In genomic region chr16:95388811-95389529, GRCm38 (mm10) we compare ENCODE assay signal across 20 mouse cellular contexts.
A peak's percentile ranks its signal among the peaks of the same experiment; 100 is the strongest.
DNase-seq lines count a peak whose midpoint lies in the region; ATAC-seq lines count a peak whose summit lies in the region.
"Had no signal": no experiment of that assay in that cellular context is flagged by ENCODE, and none has a peak within 500 bp of the region (broad histone marks: within the 10 kb centered on the region; RNA-seq: fewer than 3 reads in every experiment).

No protein-coding gene starts in this region.

- intact Hi-C loops in heart, postnatal 10 days (cut with DNase I), result no loop called here

- peak; percentile 70 for DNase-seq in heart, adult 11 months
- DNase-seq in heart, postnatal 10 days, result no peak
- peak; percentile 14 for DNase-seq in testis, postnatal 10 days (ENCODE audit: low spot score)
- DNase-seq in testis, postnatal 14 days (ENCODE audit: low spot score), result no peak
- DNase-seq: adrenal gland, adult 2 months; adrenal gland, postnatal 10 days; adrenal gland, postnatal 25 days; B cell, adult 2 months; cerebellum, adult 11 months; cerebellum, adult 18-20 months; cerebellum, adult 8-10 months; cerebellum, adult 9-11 months; cerebellum, postnatal 14 days; cerebellum, postnatal 36 days; embryo, embryonic 11 days had no signal

- 0 out of 2 replicates have a peak, but pooled peaks have one; percentile 9 for ATAC-seq in megakaryocyte, adult 5-6 weeks (ENCODE audit: poor library complexity, severe bottlenecking)
- no peak for ATAC-seq in inflammation-experienced regulatory T-cells, adult 6 months
- ATAC-seq: CD4-positive, CD25-positive, alpha-beta regulatory T cell, adult 4 months; forebrain, embryonic 14.5 days; forebrain, embryonic 16.5 days had no signal

Comparison
In these comparisons a context has a peak if more than half of its experiments do, and no peak if none do; other contexts are left out.
1. DNase-seq: peak in heart, adult 11 months (single experiment) and testis, postnatal 10 days (single experiment); none in heart, postnatal 10 days (0 of 2) and testis, postnatal 14 days (single experiment).